Mouse (Mus musculus): ENCODE results near the gene Clec4a1. TPM values are rescaled to one million over a fixed set of nuclear protein-coding genes. Genes with fewer than 3 reads are reported as not detected.
A peak's percentile ranks its signal among the peaks of the same experiment; 100 is the strongest.

The Clec4a1 gene
- not detected in 2 replicates for polyA plus RNA-seq (2011; ENCODE audit: insufficient read length, low read depth, missing spikeins)

GRCm38 (mm10) chr6:122921451-122921850, at the start of gene Clec4a1:
Gene Clec4a1 (plus strand): TSS chr6:122921848.
- H3K4me3 ChIP-seq (ENCODE audit: insufficient read depth, low read length) = no peak within 1 kb of the TSS
- no peak within 1 kb of the TSS for H3K27ac ChIP-seq (ENCODE audit: insufficient read depth, low read length)
- H3K4me1 ChIP-seq (ENCODE audit: control insufficient read depth, insufficient read depth, low read length) = no peaks in the 10 kb centered on the region
- TF ChIP-seq POLR2A (IDR thresholded peaks at IDR 0.05; ENCODE audit: low read depth, low read length) = no peak
- TF ChIP-seq CTCF (IDR thresholded peaks at IDR 0.05; ENCODE audit: borderline replicate concordance, insufficient read depth, low read length) = no peak

- H3K27ac ChIP-seq (ENCODE audit: insufficient read depth, low read length) = no peak overlapping the region
- peaks cover 7% of the 10 kb centered on the region for H3K4me1 ChIP-seq (ENCODE audit: control insufficient read depth, insufficient read depth, low read length)
- no peak overlapping the region for H3K4me3 ChIP-seq (ENCODE audit: insufficient read depth, low read length)
- TF ChIP-seq CTCF (IDR thresholded peaks at IDR 0.05; ENCODE audit: borderline replicate concordance, insufficient read depth, low read length) (no peak), POLR2A (IDR thresholded peaks at IDR 0.05; ENCODE audit: low read depth, low read length) (no peak)
Observed at GRCm38 (mm10) chr6:122872800-122873199, 48.8 kb upstream of the Clec4a1 start.

- Histone ChIP-seq H3K27ac (ENCODE audit: insufficient read depth, low read length) (peak within 1 kb of the TSS; percentile 78), H3K4me3 (ENCODE audit: insufficient read depth, low read length) (peak within 1 kb of the TSS; percentile 99), H3K4me1 (ENCODE audit: control insufficient read depth, insufficient read depth, low read length) (peaks cover 5% of the 10 kb centered on the region)
- peak; percentile 75; the same call in 1 of the 2 replicates for TF ChIP-seq CTCF (IDR thresholded peaks at IDR 0.05; ENCODE audit: borderline replicate concordance, insufficient read depth, low read length)
- TF ChIP-seq POLR2A (IDR thresholded peaks at IDR 0.05; ENCODE audit: low read depth, low read length) = peak; percentile 82
Observed at GRCm38 (mm10) chr6:122873871-122874719, 47.6 kb upstream of the Clec4a1 start, which contains the start of gene Necap1. Gene Necap1 (plus strand): TSS chr6:122874474.

GRCm38 (mm10) chr6:122874720-122875389, 46.8 kb upstream of the Clec4a1 start:
- no peak; the same call in 1 of the 2 replicates for TF ChIP-seq POLR2A (IDR thresholded peaks at IDR 0.05; ENCODE audit: low read depth, low read length)
- TF ChIP-seq CTCF (IDR thresholded peaks at IDR 0.05; ENCODE audit: borderline replicate concordance, insufficient read depth, low read length) = no peak
- Histone ChIP-seq H3K4me3 (ENCODE audit: insufficient read depth, low read length) (peak overlapping the region; percentile 99), H3K4me1 (ENCODE audit: control insufficient read depth, insufficient read depth, low read length) (peaks cover 3% of the 10 kb centered on the region; the same call in 1 of the 2 replicates), H3K27ac (ENCODE audit: insufficient read depth, low read length) (peak overlapping the region; percentile 78)

- Histone ChIP-seq H3K4me1 (ENCODE audit: control insufficient read depth, insufficient read depth, low read length) (no peaks in the 10 kb centered on the region; the same call in 1 of the 2 replicates), H3K4me3 (ENCODE audit: insufficient read depth, low read length) (no peak overlapping the region), H3K27ac (ENCODE audit: insufficient read depth, low read length) (no peak overlapping the region)
- no peak for TF ChIP-seq CTCF (IDR thresholded peaks at IDR 0.05; ENCODE audit: borderline replicate concordance, insufficient read depth, low read length)
- TF ChIP-seq POLR2A (IDR thresholded peaks at IDR 0.05; ENCODE audit: low read depth, low read length) = no peak
Observed at GRCm38 (mm10) chr6:122879141-122879735, 42.4 kb upstream of the Clec4a1 start.

- Histone ChIP-seq H3K4me1 (ENCODE audit: control insufficient read depth, insufficient read depth, low read length) (no peaks in the 10 kb centered on the region; the same call in 1 of the 2 replicates), H3K4me3 (ENCODE audit: insufficient read depth, low read length) (no peak overlapping the region), H3K27ac (ENCODE audit: insufficient read depth, low read length) (no peak overlapping the region)
- no peak for TF ChIP-seq CTCF (IDR thresholded peaks at IDR 0.05; ENCODE audit: borderline replicate concordance, insufficient read depth, low read length)
- no peak for TF ChIP-seq POLR2A (IDR thresholded peaks at IDR 0.05; ENCODE audit: low read depth, low read length)
Observed at GRCm38 (mm10) chr6:122879781-122880505, 41.7 kb upstream of the Clec4a1 start.

- no peak overlapping the region for H3K4me3 ChIP-seq (ENCODE audit: insufficient read depth, low read length)
- no peak for TF ChIP-seq CTCF (IDR thresholded peaks at IDR 0.05; ENCODE audit: borderline replicate concordance, insufficient read depth, low read length)
- TF ChIP-seq POLR2A (IDR thresholded peaks at IDR 0.05; ENCODE audit: low read depth, low read length) = no peak
- H3K27ac ChIP-seq (ENCODE audit: insufficient read depth, low read length) = no peak overlapping the region
- no peaks in the 10 kb centered on the region for H3K4me1 ChIP-seq (ENCODE audit: control insufficient read depth, insufficient read depth, low read length)
Observed at GRCm38 (mm10) chr6:122881287-122881686, 40.4 kb upstream of the Clec4a1 start.

GRCm38 (mm10) chr6:122883603-122884002, 38.0 kb upstream of the Clec4a1 start:
- no peak overlapping the region for H3K4me3 ChIP-seq (ENCODE audit: insufficient read depth, low read length)
- no peak for TF ChIP-seq CTCF (IDR thresholded peaks at IDR 0.05; ENCODE audit: borderline replicate concordance, insufficient read depth, low read length)
- no peak for TF ChIP-seq POLR2A (IDR thresholded peaks at IDR 0.05; ENCODE audit: low read depth, low read length)
- no peaks in the 10 kb centered on the region for H3K4me1 ChIP-seq (ENCODE audit: control insufficient read depth, insufficient read depth, low read length)
- H3K27ac ChIP-seq (ENCODE audit: insufficient read depth, low read length) = no peak overlapping the region

GRCm38 (mm10) chr6:122889599-122889998, 32.0 kb upstream of the Clec4a1 start:
- Histone ChIP-seq H3K4me1 (ENCODE audit: control insufficient read depth, insufficient read depth, low read length) (no peaks in the 10 kb centered on the region), H3K4me3 (ENCODE audit: insufficient read depth, low read length) (no peak overlapping the region), H3K27ac (ENCODE audit: insufficient read depth, low read length) (no peak overlapping the region)
- TF ChIP-seq CTCF (IDR thresholded peaks at IDR 0.05; ENCODE audit: borderline replicate concordance, insufficient read depth, low read length) = no peak
- no peak for TF ChIP-seq POLR2A (IDR thresholded peaks at IDR 0.05; ENCODE audit: low read depth, low read length)
